Mouse (Mus musculus) hematopoietic multipotent progenitor cell, adult 10-12 weeks (in vitro differentiated cells): ENCODE data around the gene Cryga. TPM values are rescaled to one million over a fixed set of nuclear protein-coding genes. Genes with fewer than 3 reads are reported as not detected.

Experiments used
- polyA plus RNA-seq: library from polyadenylated mRNA; stranded (reverse); fragments of >175 nt; gene quantifications from 2 replicates; pipeline ENCODE4 v1.2.3, GENCODE M21; 2012; ENCODE audit warnings: low replicate concordance

Gene Cryga
- not detected in 2 replicates for polyA plus RNA-seq

GRCm38 (mm10) chr1:65103273-65103672 lies at the start of gene Cryga:
Gene Cryga (minus strand): TSS chr1:65103373.

DNA sequence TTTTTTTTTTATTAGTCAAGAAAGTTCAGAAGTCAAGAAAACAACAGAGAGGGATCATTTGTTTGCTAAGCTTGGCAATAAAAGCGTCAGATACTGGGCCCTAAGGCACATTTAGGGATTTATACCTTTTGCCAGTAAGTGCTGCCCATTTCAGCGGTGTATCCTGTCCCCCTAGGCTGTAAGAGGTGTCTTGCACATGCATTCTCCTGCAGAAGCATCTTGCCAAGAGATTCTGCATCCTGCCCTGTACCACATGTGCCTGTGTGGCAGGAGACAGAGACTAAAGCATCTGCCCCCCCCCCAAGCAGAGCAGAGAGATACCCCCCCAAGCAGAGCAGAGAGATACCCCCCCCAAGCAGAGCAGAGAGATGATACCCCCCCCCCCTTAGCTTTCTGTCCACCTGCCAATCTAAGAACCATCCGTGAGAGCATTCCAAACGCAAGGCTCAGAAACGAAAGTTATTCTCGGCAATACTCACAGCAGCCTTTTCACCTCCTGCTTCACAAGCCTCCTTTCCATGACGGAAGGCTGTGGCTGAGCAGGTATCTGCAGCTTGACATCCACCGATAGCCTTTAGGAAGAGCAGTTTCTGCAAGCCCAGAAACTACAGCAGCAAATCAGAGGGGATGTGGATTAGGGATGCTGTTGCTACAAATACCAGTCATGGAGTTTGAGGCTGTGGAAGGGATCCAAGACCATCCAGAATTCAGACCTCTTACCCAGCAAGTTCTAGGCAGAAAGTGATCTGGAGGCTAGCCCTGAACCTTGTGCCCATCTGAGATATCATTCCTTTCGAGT lies 19.6 kb upstream of the Cryga start, which contains the start of gene D630023F18Rik:
Gene D630023F18Rik, minus strand, starts transcription at position 641 of the 799 bp plus-strand sequence.

DNA sequence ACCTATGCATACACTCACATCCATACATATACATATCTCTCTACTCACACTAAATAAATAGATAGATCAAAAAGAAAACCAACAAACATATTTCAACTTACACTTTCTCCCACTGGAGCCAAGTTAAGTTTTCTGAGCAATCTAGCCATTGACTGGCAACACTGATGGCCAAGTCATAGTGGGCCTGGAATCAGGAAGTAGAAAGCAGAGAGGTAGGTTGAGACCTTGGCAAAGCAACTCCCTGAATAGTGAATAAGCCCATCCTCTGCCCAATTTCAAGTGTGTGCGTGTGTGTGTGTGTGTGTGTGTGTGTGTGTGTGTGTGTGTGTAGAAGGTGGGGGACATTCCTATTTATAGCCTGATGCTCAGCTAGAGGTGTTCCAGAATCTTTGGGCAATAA lies 16.3 kb upstream of the Cryga start, which contains the start of gene Gm28845:
Gene Gm28845, minus strand, starts transcription at position 121 of the 400 bp plus-strand sequence.

DNA sequence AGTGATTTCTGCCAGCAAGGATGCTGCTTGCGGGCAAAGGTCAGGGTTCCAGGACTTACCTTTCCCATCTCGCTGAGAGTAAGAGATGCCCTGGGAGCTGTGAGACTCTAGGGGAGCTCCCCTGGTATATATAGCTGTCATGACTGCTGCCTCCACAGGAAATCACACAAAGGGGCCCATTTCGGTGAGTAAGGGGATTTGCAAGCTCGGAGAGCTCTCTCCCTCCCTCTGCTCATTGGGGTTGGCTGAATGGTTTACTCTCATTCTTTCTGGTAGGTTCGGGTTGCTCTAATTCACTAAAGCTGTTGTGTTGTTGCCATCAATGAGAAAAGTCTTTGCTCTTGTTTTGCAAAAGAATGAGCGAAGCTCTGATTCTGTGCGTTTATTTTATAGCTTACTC lies 21.0 kb downstream of the Cryga start, which contains the start of gene Crygb:
Gene Crygb, minus strand, starts transcription at position 101 of the 400 bp plus-strand sequence.

GRCm38 (mm10) chr1:65073589-65073988 lies 29.6 kb downstream of the Cryga start, which contains the start of gene Crygc:
Gene Crygc (minus strand): TSS chr1:65073689.

DNA sequence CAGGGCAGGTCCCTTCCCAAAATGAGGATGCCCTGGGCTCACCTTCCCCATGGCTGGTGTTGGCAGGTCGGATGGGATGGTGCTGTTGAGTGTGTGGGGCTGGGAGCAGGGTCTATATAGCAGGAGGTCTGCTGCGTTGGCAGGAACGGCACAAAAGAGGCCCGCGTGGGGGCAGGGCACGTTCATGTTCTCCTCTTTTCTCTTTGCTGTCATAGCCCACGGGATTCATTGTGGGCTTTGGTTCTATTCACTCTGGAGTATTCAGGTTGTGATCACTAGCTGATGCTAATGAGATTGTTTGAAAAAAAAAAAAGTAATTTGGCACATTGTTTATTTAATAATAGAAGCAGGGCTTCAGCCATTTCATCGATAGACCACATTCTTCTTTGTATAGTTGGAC lies 39.8 kb downstream of the Cryga start, which contains the start of gene Crygd:
Gene Crygd, minus strand, starts transcription at position 101 of the 400 bp plus-strand sequence.

GRCm38 (mm10) chr1:65050952-65051351 lies 52.2 kb downstream of the Cryga start, which contains the start of gene Cryge:
Gene Cryge (minus strand): TSS chr1:65051149.

Other genes starting within 250 kb of the Cryga start
- 8.9 and 9.9 TPM in 2 replicates for gene Plekhm3, start 146.5 kb downstream of the Cryga start, polyA plus RNA-seq
- not detected in 2 replicates for gene Akr1cl, start 70.6 kb downstream of the Cryga start, polyA plus RNA-seq
- not detected in 2 replicates for gene Cryge, start 52.2 kb downstream of the Cryga start, polyA plus RNA-seq
- gene Crygd, start 39.9 kb downstream of the Cryga start, polyA plus RNA-seq: not detected in 2 replicates
- not detected in 2 replicates for gene Crygc, start 29.7 kb downstream of the Cryga start, polyA plus RNA-seq
- gene Crygb, start 21.1 kb downstream of the Cryga start, polyA plus RNA-seq: not detected in 2 replicates
- gene Gm28845, start 16.2 kb upstream of the Cryga start, polyA plus RNA-seq: not detected in 2 replicates
- not detected in 2 replicates for gene D630023F18Rik, start 19.8 kb upstream of the Cryga start, polyA plus RNA-seq
- 0.74 and 1.7 TPM in 2 replicates for gene Idh1, start 83.1 kb upstream of the Cryga start, polyA plus RNA-seq
- gene Pikfyve, start 83.3 kb upstream of the Cryga start, polyA plus RNA-seq: 21.7 and 39.1 TPM in 2 replicates
- gene Pth2r, start 178.7 kb upstream of the Cryga start, polyA plus RNA-seq: not detected in 2 replicates